Mouse (Mus musculus) kidney, embryonic 16.5 days (tissue): Measurements from ENCODE around the gene Zfp866. TPM values are rescaled to one million over a fixed set of nuclear protein-coding genes. Genes with fewer than 3 reads are reported as not detected.

Experiments used
- ATAC-seq: fragments of 200-750 bp; cut with Nextera tagmentation; 2 replicates; pipeline ENCODE4 v1.8.0; 2017; ENCODE audit warnings: moderate TSS enrichment; ENCODE audit not compliant: low FRiP score, low TSS enrichment
- H3K27ac ChIP-seq: fragments of 300-500 bp; sonication (generic); 2 replicates; pipeline ENCODE4 v1.5.1; 2014; ENCODE audit warnings: low read length
- H3K27me3 ChIP-seq: fragments of 300-500 bp; sonication (generic); 2 replicates; pipeline ENCODE4 v1.6.1; 2014; ENCODE audit warnings: low read length, control low read depth, mixed read lengths; ENCODE audit not compliant: insufficient read depth
- H3K36me3 ChIP-seq: fragments of 300-500 bp; sonication (generic); 2 replicates; pipeline ENCODE4 v1.6.1; 2014; ENCODE audit warnings: low read length, control low read depth, mixed read lengths; ENCODE audit not compliant: insufficient read depth
- H3K4me1 ChIP-seq: fragments of 300-500 bp; sonication (generic); 2 replicates; pipeline ENCODE4 v1.6.1; 2014; ENCODE audit warnings: low read length, control low read depth, mixed read lengths; ENCODE audit not compliant: insufficient read depth
- H3K4me2 ChIP-seq: fragments of 300-500 bp; sonication (generic); replicated peaks from 2 replicates; pipeline ENCODE4 v1.6.1; 2014; ENCODE audit warnings: low read depth, low read length
- H3K4me3 ChIP-seq: fragments of 300-500 bp; sonication (generic); 2 replicates; pipeline ENCODE4 v1.5.1; 2014; ENCODE audit warnings: mild to moderate bottlenecking, low read length
- H3K9ac ChIP-seq: fragments of 300-500 bp; sonication (generic); replicated peaks from 2 replicates; pipeline ENCODE4 v1.6.1; 2014; ENCODE audit warnings: low read length
- H3K9me3 ChIP-seq: fragments of 300-500 bp; sonication (generic); 2 replicates; pipeline ENCODE4 v1.6.1; 2016; ENCODE audit warnings: low read length, control low read depth
- WGBS: fragments of 180-500 bp; shearing (Covaris S2); extraction: QIAGEN DNeasy Blood & Tissue Kit; methylation state at CpG from one replicate; pipeline ENCODE4 v1.1.7; 2014; 5-methylcytosine and 5-hydroxymethylcytosine counted together
- polyA plus RNA-seq: library from polyadenylated mRNA; unstranded; fragments of >200 nt; fragmentation: Nextera tagmentation; extraction: Ambion mirVana; gene quantifications from 2 replicates; pipeline ENCODE4 v1.2.1, GENCODE M21; 2015

Zfp866 gene
- polyA plus RNA-seq, 1 experiment from 2014 or later: 30.1 TPM

- no peak overlapping the region for H3K4me3 ChIP-seq
- peaks cover 23% of the 10 kb centered on the region for H3K4me1 ChIP-seq
- 84% methylated on average over 5 of the region's 5 CpGs for WGBS
- no peak overlapping the region for H3K9ac ChIP-seq
- no peaks in the 10 kb centered on the region for H3K9me3 ChIP-seq
- no peak overlapping the region for H3K27ac ChIP-seq
- H3K4me2 ChIP-seq: no peak overlapping the region
- H3K27me3 ChIP-seq: no peaks in the 10 kb centered on the region
- peaks cover 3% of the 10 kb centered on the region; the same call in 1 of the 2 replicates for H3K36me3 ChIP-seq
- no peak for ATAC-seq
Observed at GRCm38 (mm10) chr8:69789105-69789504, 1.9 kb downstream of the Zfp866 start.

GRCm38 (mm10) chr8:69777111-69777510 lies 13.9 kb downstream of the Zfp866 start:
- WGBS: 70% methylated on average over 10 of the region's 12 CpGs

GRCm38 (mm10) chr8:69775149-69775534 lies 15.8 kb downstream of the Zfp866 start:
- Histone ChIP-seq H3K36me3 (no peaks in the 10 kb centered on the region), H3K4me1 (peaks cover 26% of the 10 kb centered on the region), H3K4me2 (peak overlapping the region; percentile 48), H3K9me3 (no peaks in the 10 kb centered on the region), H3K4me3 (peak overlapping the region; percentile 62), H3K27ac (0 out of 2 replicates have a peak overlapping the region, but pooled peaks have one; percentile 25), H3K27me3 (no peaks in the 10 kb centered on the region), H3K9ac (peak overlapping the region; percentile 81)
- WGBS: 52% methylated on average over 2 of the region's 2 CpGs
- peak; percentile 13; the same call in 1 of the 2 replicates for ATAC-seq

More at GRCm38 (mm10) chr8:69777111-69777510, 13.9 kb downstream of the Zfp866 start:
- Histone ChIP-seq H3K9me3 (no peaks in the 10 kb centered on the region), H3K27ac (no peak overlapping the region), H3K9ac (no peak overlapping the region), H3K4me3 (no peak overlapping the region), H3K27me3 (no peaks in the 10 kb centered on the region), H3K4me1 (peaks cover 21% of the 10 kb centered on the region), H3K36me3 (no peaks in the 10 kb centered on the region), H3K4me2 (no peak overlapping the region)
- no peak for ATAC-seq

- WGBS: under 1% methylated on average over 41 of the region's 41 CpGs
Observed at GRCm38 (mm10) chr8:69774503-69775148, 16.4 kb downstream of the Zfp866 start, which contains the start of gene Gm20422. Gm20422 (minus strand) TSS chr8:69774886.

GRCm38 (mm10) chr8:69772106-69772505 lies 18.9 kb downstream of the Zfp866 start:
- no peaks in the 10 kb centered on the region for H3K9me3 ChIP-seq
- peaks cover 24% of the 10 kb centered on the region for H3K36me3 ChIP-seq
- ATAC-seq: no peak
- peaks cover 26% of the 10 kb centered on the region for H3K4me1 ChIP-seq
- no peak overlapping the region for H3K9ac ChIP-seq
- H3K4me2 ChIP-seq: no peak overlapping the region
- 79% methylated on average over 2 of the region's 2 CpGs for whole genome bisulfite sequencing
- H3K27me3 ChIP-seq: no peaks in the 10 kb centered on the region
- no peak overlapping the region for H3K27ac ChIP-seq
- H3K4me3 ChIP-seq: no peak overlapping the region

More at GRCm38 (mm10) chr8:69774503-69775148, 16.4 kb downstream of the Zfp866 start, which contains the start of gene Gm20422:
- peaks cover under 1% of the 10 kb centered on the region; the same call in 1 of the 2 replicates for H3K36me3 ChIP-seq
- H3K4me3 ChIP-seq: peak within 1 kb of the TSS; percentile 62
- H3K27me3 ChIP-seq: no peaks in the 10 kb centered on the region
- ATAC-seq: peak; percentile 99
- peak within 1 kb of the TSS; percentile 81 for H3K4me2 ChIP-seq
- peaks cover 26% of the 10 kb centered on the region for H3K4me1 ChIP-seq
- H3K9me3 ChIP-seq: no peaks in the 10 kb centered on the region
- peak within 1 kb of the TSS; percentile 98 for H3K27ac ChIP-seq
- peak within 1 kb of the TSS; percentile 81 for H3K9ac ChIP-seq

GRCm38 (mm10) chr8:69771221-69771620 lies 19.8 kb downstream of the Zfp866 start:
- 84% methylated on average over 9 of the region's 9 CpGs for WGBS
- no peak overlapping the region for H3K4me2 ChIP-seq
- H3K27me3 ChIP-seq: no peaks in the 10 kb centered on the region
- H3K9me3 ChIP-seq: peaks cover 5% of the 10 kb centered on the region
- H3K36me3 ChIP-seq: peaks cover 33% of the 10 kb centered on the region
- H3K27ac ChIP-seq: no peak overlapping the region
- H3K9ac ChIP-seq: no peak overlapping the region
- H3K4me1 ChIP-seq: peaks cover 26% of the 10 kb centered on the region
- no peak overlapping the region for H3K4me3 ChIP-seq
- no peak for ATAC-seq

GRCm38 (mm10) chr8:69761814-69762445 lies 29.0 kb downstream of the Zfp866 start:
- WGBS: 96% methylated on average over 4 of the region's 4 CpGs
- Histone ChIP-seq H3K27ac (no peak overlapping the region), H3K4me2 (no peak overlapping the region), H3K4me1 (no peaks in the 10 kb centered on the region), H3K27me3 (no peaks in the 10 kb centered on the region), H3K4me3 (no peak overlapping the region), H3K9ac (no peak overlapping the region), H3K9me3 (peaks cover 13% of the 10 kb centered on the region), H3K36me3 (peaks cover 52% of the 10 kb centered on the region)
- ATAC-seq: no peak

- H3K4me3 ChIP-seq: no peak overlapping the region
- H3K27ac ChIP-seq: no peak overlapping the region
- H3K36me3 ChIP-seq: peaks cover 28% of the 10 kb centered on the region
- 88% methylated on average over 5 of the region's 5 CpGs for WGBS
- no peaks in the 10 kb centered on the region for H3K4me1 ChIP-seq
- ATAC-seq: no peak
- H3K9me3 ChIP-seq: no peaks in the 10 kb centered on the region
- H3K4me2 ChIP-seq: no peak overlapping the region
- no peak overlapping the region for H3K9ac ChIP-seq
- H3K27me3 ChIP-seq: no peaks in the 10 kb centered on the region
Observed at GRCm38 (mm10) chr8:69758316-69758715, 32.7 kb downstream of the Zfp866 start.

GRCm38 (mm10) chr8:69752437-69752836 lies 38.5 kb downstream of the Zfp866 start:
- no peak overlapping the region for H3K4me2 ChIP-seq
- no peak for ATAC-seq
- no peak overlapping the region for H3K9ac ChIP-seq
- H3K36me3 ChIP-seq: peaks cover 10% of the 10 kb centered on the region
- H3K27ac ChIP-seq: no peak overlapping the region
- H3K4me3 ChIP-seq: no peak overlapping the region
- WGBS: 91% methylated on average over 2 of the region's 2 CpGs
- no peaks in the 10 kb centered on the region for H3K27me3 ChIP-seq
- no peaks in the 10 kb centered on the region for H3K9me3 ChIP-seq
- peaks cover 4% of the 10 kb centered on the region; the same call in 1 of the 2 replicates for H3K4me1 ChIP-seq
